Mouse (Mus musculus): ENCODE data around the gene Fam213a.

GRCm38 (mm10) chr14:40965507-40966356 is 47.9 kb downstream of the Fam213a start:
- TF ChIP-seq POLR2A (IDR thresholded peaks at IDR 0.05; ENCODE audit: low read depth, low read length) (no peak), CTCF (IDR thresholded peaks at IDR 0.05; ENCODE audit: extremely low read depth, insufficient read depth, insufficient read length, insufficient replicate concordance) (no peak)
